ENCODE assay signal across 14 mouse cellular contexts in genomic region chr2:129883417-129883816, GRCm38 (mm10).
A peak's percentile ranks its signal among the peaks of the same experiment; 100 is the strongest.
DNase-seq lines count a peak whose midpoint lies in the region; ATAC-seq and TF ChIP-seq lines count a peak whose summit lies in the region.
"Had no signal": no experiment of that assay in that cellular context is flagged by ENCODE, and none has a peak within 500 bp of the region (broad histone marks: within the 10 kb centered on the region; RNA-seq: fewer than 3 reads in every experiment).

No protein-coding gene starts in this region.

- intact Hi-C loops in heart, postnatal 14 days (cut with DNase I): no loop called here

- no peaks in the 10 kb centered on the region for H3K27me3 ChIP-seq in midbrain, embryonic 16.5 days (ENCODE audit: control insufficient read depth, insufficient read depth, low read depth, low read length)
- no peaks in the 10 kb centered on the region for H3K27me3 ChIP-seq in midbrain, embryonic 10.5 days (ENCODE audit: low read depth, poor library complexity, severe bottlenecking)
- H3K27me3 ChIP-seq in liver, postnatal 0 days (ENCODE audit: insufficient read depth, low read length): no peaks in the 10 kb centered on the region
- H3K27me3 ChIP-seq: hindbrain, embryonic 15.5 days; limb, embryonic 13.5 days; lung, embryonic 15.5 days had no signal

- 31% methylated on average over 6 of the region's 6 CpGs for WGBS in midbrain, embryonic 16.5 days
- whole genome bisulfite sequencing in midbrain, embryonic 10.5 days: 50% methylated on average over 6 of the region's 6 CpGs
- 33% methylated on average over 6 of the region's 6 CpGs for WGBS in liver, postnatal 0 days (ENCODE audit: insufficient replicate concordance)

- peak; percentile 36; the same call in 1 of the 2 replicates for ATAC-seq in midbrain, embryonic 16.5 days
- no peak for ATAC-seq in liver, postnatal 0 days
- ATAC-seq: activated CD4-positive, CD25-positive, alpha-beta regulatory T cell, adult 4 months had no signal

- peak; percentile 88 for DNase-seq in heart, adult 11 months
- DNase-seq in heart, adult 9 months (ENCODE audit: low spot score in 2 of 2): no peak
- no peak for DNase-seq in midbrain, embryonic 10.5 days (ENCODE audit: low spot score)
- DNase-seq in layer of hippocampus, postnatal 14 days (ENCODE audit: low spot score in 2 of 2): peak; percentile 46 to 62
- peak; percentile 51 for DNase-seq in right cerebral cortex, postnatal 25 days
- no peak for DNase-seq in heart, postnatal 14 days
- no peak for DNase-seq in liver, postnatal 0 days
- DNase-seq: cerebellum, postnatal 10 days; kidney, postnatal 10 days had no signal

- no peak overlapping the region for H3K27ac ChIP-seq in midbrain, embryonic 16.5 days (ENCODE audit: low read length)
- H3K27ac ChIP-seq in midbrain, embryonic 10.5 days (replicated peaks): no peak overlapping the region
- no peak overlapping the region for H3K27ac ChIP-seq in liver, postnatal 0 days (ENCODE audit: low read depth)
- H3K27ac ChIP-seq: hindbrain, embryonic 15.5 days; limb, embryonic 13.5 days; lung, embryonic 15.5 days had no signal

- no peak for TF ChIP-seq CTCF in liver, postnatal 0 days (IDR thresholded peaks at IDR 0.05; ENCODE audit: low read depth)

- H3K36me3 ChIP-seq in midbrain, embryonic 16.5 days (ENCODE audit: control insufficient read depth, insufficient read depth, low read length): no peaks in the 10 kb centered on the region
- H3K36me3 ChIP-seq in midbrain, embryonic 10.5 days: no peaks in the 10 kb centered on the region
- H3K36me3 ChIP-seq in liver, postnatal 0 days (replicated peaks; ENCODE audit: insufficient read depth, low read length): no peaks in the 10 kb centered on the region
- H3K36me3 ChIP-seq: hindbrain, embryonic 15.5 days; limb, embryonic 13.5 days; lung, embryonic 15.5 days had no signal

- no peaks in the 10 kb centered on the region for H3K9me3 ChIP-seq in midbrain, embryonic 16.5 days (replicated peaks; ENCODE audit: control insufficient read depth, low read length, poor library complexity, severe bottlenecking)
- no peaks in the 10 kb centered on the region for H3K9me3 ChIP-seq in midbrain, embryonic 10.5 days (replicated peaks)
- H3K9me3 ChIP-seq in liver, postnatal 0 days (ENCODE audit: low read length): no peaks in the 10 kb centered on the region
- H3K9me3 ChIP-seq: hindbrain, embryonic 15.5 days; limb, embryonic 13.5 days; lung, embryonic 15.5 days had no signal

- H3K4me1 ChIP-seq in midbrain, embryonic 16.5 days (ENCODE audit: control insufficient read depth, insufficient read depth, low read length): 0 out of 2 replicates have a peak, but pooled peaks cover 2% of the 10 kb centered on the region
- 0 out of 2 replicates have a peak, but pooled peaks cover 3% of the 10 kb centered on the region for H3K4me1 ChIP-seq in midbrain, embryonic 10.5 days
- H3K4me1 ChIP-seq in liver, postnatal 0 days (ENCODE audit: insufficient read depth): no peaks in the 10 kb centered on the region
- H3K4me1 ChIP-seq: hindbrain, embryonic 15.5 days; limb, embryonic 13.5 days; lung, embryonic 15.5 days had no signal

- TF ChIP-seq EP300 in liver, postnatal 0 days (IDR thresholded peaks at IDR 0.05; ENCODE audit: low read depth): no peak

- no peak overlapping the region for H3K4me3 ChIP-seq in midbrain, embryonic 16.5 days (ENCODE audit: low read depth, low read length)
- H3K4me3 ChIP-seq in midbrain, embryonic 10.5 days: no peak overlapping the region
- H3K4me3 ChIP-seq in liver, postnatal 0 days (ENCODE audit: low read depth, low read length): no peak overlapping the region
- H3K4me3 ChIP-seq: hindbrain, embryonic 15.5 days; limb, embryonic 13.5 days; lung, embryonic 15.5 days had no signal

- no peak overlapping the region for H3K4me2 ChIP-seq in midbrain, embryonic 16.5 days (ENCODE audit: low read length)
- H3K4me2 ChIP-seq in liver, postnatal 0 days (ENCODE audit: low read depth, low read length): no peak overlapping the region
- H3K4me2 ChIP-seq: hindbrain, embryonic 15.5 days; limb, embryonic 13.5 days; lung, embryonic 15.5 days had no signal

- H3K9ac ChIP-seq in midbrain, embryonic 16.5 days (ENCODE audit: low read depth, low read length): no peak overlapping the region
- no peak overlapping the region for H3K9ac ChIP-seq in liver, postnatal 0 days (replicated peaks)
- H3K9ac ChIP-seq: hindbrain, embryonic 15.5 days; limb, embryonic 13.5 days; lung, embryonic 15.5 days had no signal

Comparison
In these comparisons a context has a peak if more than half of its experiments do, and no peak if none do; other contexts are left out.
1. DNase-seq: peak in heart, adult 11 months (single experiment), layer of hippocampus, postnatal 14 days (2 of 2) and right cerebral cortex, postnatal 25 days (single experiment); none in heart, adult 9 months (0 of 2), midbrain, embryonic 10.5 days (single experiment), heart, postnatal 14 days (0 of 2) and liver, postnatal 0 days (single experiment).